In genomic region chr7:60244187-60244866, GRCm38 (mm10) we compare ENCODE assay signal across 7 mouse cellular contexts.
DNase-seq lines count a peak whose midpoint lies in the region; ATAC-seq and TF ChIP-seq lines count a peak whose summit lies in the region.
"Not testable (repeated sequence)": the region's sequence is repeated elsewhere in the genome, so short reads cannot be mapped to it uniquely, and the experiment has no call there.

No protein-coding gene starts in this region.

- intact Hi-C loops in left cerebral cortex, postnatal 10 days (cut with DNase I), result loop anchor here (10.0 kb wide), 1 partner anchor 240 kb away; the partner anchor contains the start of genes Gm38393 and Snurf

- not testable (repeated sequence) for H3K9ac ChIP-seq in hindbrain, postnatal 0 days (replicated peaks; ENCODE audit: low read length)

- H3K4me2 ChIP-seq in hindbrain, postnatal 0 days (ENCODE audit: low read depth, low read length), result peak overlapping the region; percentile 42

- not testable (repeated sequence) for H3K36me3 ChIP-seq in hindbrain, postnatal 0 days (ENCODE audit: insufficient read depth, low read length)

- H3K4me1 ChIP-seq in hindbrain, postnatal 0 days (ENCODE audit: insufficient read depth, low read length), result not testable (repeated sequence)

- TF ChIP-seq CTCF in hindbrain, postnatal 0 days (IDR thresholded peaks at IDR 0.05; ENCODE audit: low read depth), result not testable (repeated sequence)

- not testable (repeated sequence) for H3K27me3 ChIP-seq in hindbrain, postnatal 0 days (ENCODE audit: insufficient read depth, low read length)

- H3K9me3 ChIP-seq in hindbrain, postnatal 0 days (ENCODE audit: low read length), result not testable (repeated sequence)

- peak overlapping the region; percentile 36 for H3K4me3 ChIP-seq in hindbrain, postnatal 0 days (ENCODE audit: low read length)

- H3K27ac ChIP-seq in hindbrain, postnatal 0 days, result not testable (repeated sequence)

- DNase-seq in brain, adult 2 months (ENCODE audit: low read depth, low spot score), result peak; percentile 92
- DNase-seq in embryo, embryonic 11.5 days (ENCODE audit: low read depth, low spot score), result peak; percentile 27
- DNase-seq in heart, adult 11 months, result peak; percentile 92
- peak; percentile 80 for DNase-seq in hindbrain, postnatal 0 days (ENCODE audit: low spot score)
- peak; percentile 2 to 36 for DNase-seq in left cerebral cortex, postnatal 10 days (ENCODE audit: extremely low spot score in 1 of 2, low spot score in 2 of 2)
- peak; percentile 12 for DNase-seq in lung, postnatal 14 days
- peak; percentile 63 for DNase-seq in retina, embryonic 14.5 days (ENCODE audit: low spot score)

- WGBS in hindbrain, postnatal 0 days, result 18% methylated on average over 22 of the region's 22 CpGs

- peak; percentile 98 for ATAC-seq in hindbrain, postnatal 0 days

Comparison
In these comparisons a context has a peak if more than half of its experiments do, and no peak if none do; other contexts are left out.
1. DNase-seq: peak in every context shown above with its lines; median percentile 92 in brain, adult 2 months; 92 in heart, adult 11 months; 80 in hindbrain, postnatal 0 days; 63 in retina, embryonic 14.5 days; 27 in embryo, embryonic 11.5 days; 19 in left cerebral cortex, postnatal 10 days; 12 in lung, postnatal 14 days.